Mouse (Mus musculus): Measurements from ENCODE around the gene Vmn1r223. TPM values are rescaled to one million over a fixed set of nuclear protein-coding genes. Genes with fewer than 3 reads are reported as not detected.

Vmn1r223 gene
- total RNA-seq, 2 experiments from 2014 or later: not detected

Other genes with a start within 250 kb of the Vmn1r223 start
- gene Vmn1r213, start 239.5 kb upstream of the Vmn1r223 start, total RNA-seq (2021): not detected
- not detected for gene Vmn1r214, start 216.7 kb upstream of the Vmn1r223 start, total RNA-seq (2021)
- not detected for gene Vmn1r215, start 179.1 kb upstream of the Vmn1r223 start, total RNA-seq (2021)
- not detected for gene Vmn1r217, start 128.9 kb upstream of the Vmn1r223 start, total RNA-seq (2021)
- gene Vmn1r218, start 114.0 kb upstream of the Vmn1r223 start, total RNA-seq (2021): not detected
- gene Vmn1r219, start 87.8 kb upstream of the Vmn1r223 start, total RNA-seq (2021): not detected
- not detected for gene Vmn1r220, start 59.2 kb upstream of the Vmn1r223 start, total RNA-seq (2021)
- not detected for gene Vmn1r221, start 33.0 kb upstream of the Vmn1r223 start, total RNA-seq (2021)
- not detected for gene Vmn1r222, start 11.2 kb upstream of the Vmn1r223 start, total RNA-seq (2021)
- gene Zfp322a, start 122.1 kb downstream of the Vmn1r223 start, total RNA-seq (2021): 10 to 100 TPM; 22.9 to 23.5 TPM
- gene Abt1, start 176.7 kb downstream of the Vmn1r223 start, total RNA-seq (2021): 1 to 10 TPM; 7.9 to 8.9 TPM
- gene Btn1a1, start 218.8 kb downstream of the Vmn1r223 start, total RNA-seq (2021): under 1 TPM; 0.20 to 0.87 TPM
- under 1 TPM in 1 of 2 experiments, not detected in 1; 0.17 TPM for gene Btn2a2, start 241.7 kb downstream of the Vmn1r223 start, total RNA-seq (2021)